Mouse (Mus musculus): ENCODE results near the gene Ufd1. TPM values are rescaled to one million over a fixed set of nuclear protein-coding genes. Genes with fewer than 3 reads are reported as not detected.

Ufd1 gene
- polyA plus RNA-seq, 1 experiment, result 75.6 TPM

DNA sequence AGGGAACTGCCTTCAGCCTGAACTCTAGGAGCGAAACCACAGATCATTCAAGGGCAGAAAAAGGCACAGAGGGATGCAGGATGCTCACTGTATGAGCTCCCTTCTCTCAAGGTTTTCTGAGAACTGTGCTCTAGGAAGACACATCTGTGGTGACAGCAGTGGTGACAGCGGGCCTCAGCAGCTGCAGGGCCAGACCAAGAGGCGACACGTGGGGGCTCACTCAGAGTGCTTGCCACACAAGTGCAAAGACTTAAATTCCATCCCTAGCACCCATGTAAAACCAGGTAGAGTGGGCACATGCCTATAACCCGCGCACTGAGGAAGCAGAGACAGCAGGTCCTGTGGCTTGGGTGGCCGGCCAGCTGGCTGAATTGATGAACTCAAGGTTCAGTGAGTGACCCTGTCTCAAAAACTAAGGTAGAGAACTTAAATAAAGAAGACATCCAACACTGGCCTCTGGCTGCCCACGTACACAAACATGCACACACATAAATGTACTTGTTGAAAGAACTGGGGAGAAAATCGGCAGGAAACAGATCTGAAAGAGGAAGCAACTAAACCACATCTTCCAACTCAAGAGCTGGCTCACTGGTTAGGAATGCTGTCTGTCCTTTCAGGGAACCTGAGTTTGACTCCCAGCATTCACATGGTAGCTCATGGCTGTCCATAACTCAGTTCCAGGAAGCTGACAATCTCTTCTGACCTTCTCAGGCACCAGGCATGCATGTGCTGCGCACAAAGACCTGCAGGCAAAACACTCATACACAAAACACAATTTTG is 22.8 kb upstream of the Ufd1 start:
- Histone ChIP-seq H3K27ac (replicated peaks; ENCODE audit: low read depth, low read length) (no peak overlapping the region), H3K4me1 (ENCODE audit: control insufficient read depth, insufficient read depth, insufficient read length, low read length) (no peaks in the 10 kb centered on the region), H3K4me3 (ENCODE audit: insufficient read depth, low read depth, low read length) (no peak overlapping the region)

DNA sequence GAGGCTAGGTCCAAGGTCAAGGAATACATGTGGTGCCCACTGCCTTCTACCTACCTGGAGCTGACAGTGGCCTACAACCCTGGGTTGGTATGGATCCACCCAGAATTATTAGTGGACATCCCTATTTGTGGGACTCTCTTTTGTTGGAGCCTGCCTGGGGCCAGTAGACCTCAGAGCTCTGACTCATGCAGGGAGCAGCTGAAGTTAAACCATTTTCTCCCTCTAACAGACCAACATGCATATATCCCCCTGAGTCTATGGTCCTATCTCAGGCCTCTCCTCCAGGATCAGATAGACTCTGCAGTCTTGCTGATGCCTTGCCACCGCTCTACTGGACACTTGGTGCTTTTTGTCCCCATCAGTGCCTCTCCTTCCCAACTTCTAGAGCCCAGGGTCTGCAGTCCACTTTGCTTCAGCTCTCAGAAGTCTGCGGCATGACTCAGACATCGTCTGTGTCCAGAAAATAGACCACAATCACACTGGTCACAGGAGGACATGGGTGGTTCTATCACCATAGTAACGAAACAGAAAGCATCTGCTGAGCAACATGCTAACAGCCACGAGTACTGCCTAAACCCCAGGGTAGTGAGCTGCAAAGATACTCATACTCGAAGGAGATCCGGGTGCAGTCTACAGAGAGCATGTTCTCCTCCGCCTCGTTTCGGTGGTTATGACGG is 16.2 kb upstream of the Ufd1 start:
- H3K27ac ChIP-seq (replicated peaks; ENCODE audit: low read depth, low read length), result no peak overlapping the region
- no peaks in the 10 kb centered on the region for H3K4me1 ChIP-seq (ENCODE audit: control insufficient read depth, insufficient read depth, insufficient read length, low read length)
- no peak overlapping the region for H3K4me3 ChIP-seq (ENCODE audit: insufficient read depth, low read depth, low read length)

DNA sequence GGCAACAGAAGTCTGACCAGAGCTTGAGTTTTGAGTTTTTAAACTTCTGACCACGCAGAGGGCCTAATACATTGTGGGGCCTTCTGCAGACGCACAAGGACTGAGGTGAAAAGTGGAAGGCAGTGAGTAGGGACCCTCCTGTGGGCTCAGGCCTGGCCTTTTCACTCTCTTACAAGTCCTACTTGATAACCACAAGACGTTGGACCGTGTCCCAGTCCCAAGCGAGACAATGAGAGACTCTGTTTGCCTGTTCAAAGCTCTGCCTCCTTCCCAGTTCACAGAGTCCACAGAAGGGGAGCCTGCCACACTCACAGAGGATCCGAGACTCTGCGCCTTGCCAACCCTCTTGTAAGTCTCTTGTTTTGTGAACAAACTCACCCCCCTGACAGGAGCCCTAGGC is 14.9 kb upstream of the Ufd1 start:
- no peak overlapping the region for H3K27ac ChIP-seq (replicated peaks; ENCODE audit: low read depth, low read length)
- no peaks in the 10 kb centered on the region for H3K4me1 ChIP-seq (ENCODE audit: control insufficient read depth, insufficient read depth, insufficient read length, low read length)
- H3K4me3 ChIP-seq (ENCODE audit: insufficient read depth, low read depth, low read length), result no peak overlapping the region

DNA sequence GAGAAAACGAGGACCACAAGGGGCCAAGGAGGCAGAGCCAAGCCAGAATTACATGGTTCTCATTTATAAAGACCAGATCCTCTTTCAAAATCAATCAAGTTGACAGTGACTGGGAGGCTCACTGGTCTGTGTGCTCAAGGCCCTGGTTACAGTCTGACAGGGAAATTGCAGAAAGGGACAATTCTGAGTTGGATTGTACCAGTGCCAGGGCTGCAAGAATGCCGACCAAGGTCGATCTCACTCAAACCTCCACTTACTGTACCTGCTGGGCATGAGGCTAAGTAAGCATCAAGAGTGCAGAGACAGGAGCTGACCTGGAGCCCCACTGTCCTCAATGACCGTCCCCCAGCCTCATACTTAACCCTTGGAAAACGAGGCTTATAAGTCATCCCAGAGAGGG is 13.4 kb upstream of the Ufd1 start:
- Histone ChIP-seq H3K27ac (replicated peaks; ENCODE audit: low read depth, low read length) (no peak overlapping the region), H3K4me1 (ENCODE audit: control insufficient read depth, insufficient read depth, insufficient read length, low read length) (no peaks in the 10 kb centered on the region), H3K4me3 (ENCODE audit: insufficient read depth, low read depth, low read length) (no peak overlapping the region)

DNA sequence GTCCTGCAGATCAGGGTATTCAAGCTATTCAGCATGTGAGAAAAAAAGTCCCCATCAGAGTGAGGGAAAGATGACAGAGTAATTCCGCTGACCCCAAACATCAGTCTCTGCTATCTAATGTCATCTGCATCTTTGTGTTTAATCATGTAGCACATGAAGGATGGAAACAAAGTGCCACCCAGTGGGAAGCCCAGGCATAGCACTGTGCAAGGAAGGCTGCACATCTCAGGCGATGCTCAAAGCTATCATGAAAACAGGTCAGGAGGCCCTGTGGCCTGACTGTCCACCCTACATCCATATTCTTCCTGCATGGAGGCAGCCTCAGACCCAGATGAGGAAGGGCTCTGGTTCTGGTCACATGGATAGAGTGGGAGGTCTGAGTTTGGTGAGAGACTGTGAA is 12.7 kb upstream of the Ufd1 start:
- Histone ChIP-seq H3K4me1 (ENCODE audit: control insufficient read depth, insufficient read depth, insufficient read length, low read length) (no peaks in the 10 kb centered on the region), H3K27ac (replicated peaks; ENCODE audit: low read depth, low read length) (no peak overlapping the region), H3K4me3 (ENCODE audit: insufficient read depth, low read depth, low read length) (no peak overlapping the region)

DNA sequence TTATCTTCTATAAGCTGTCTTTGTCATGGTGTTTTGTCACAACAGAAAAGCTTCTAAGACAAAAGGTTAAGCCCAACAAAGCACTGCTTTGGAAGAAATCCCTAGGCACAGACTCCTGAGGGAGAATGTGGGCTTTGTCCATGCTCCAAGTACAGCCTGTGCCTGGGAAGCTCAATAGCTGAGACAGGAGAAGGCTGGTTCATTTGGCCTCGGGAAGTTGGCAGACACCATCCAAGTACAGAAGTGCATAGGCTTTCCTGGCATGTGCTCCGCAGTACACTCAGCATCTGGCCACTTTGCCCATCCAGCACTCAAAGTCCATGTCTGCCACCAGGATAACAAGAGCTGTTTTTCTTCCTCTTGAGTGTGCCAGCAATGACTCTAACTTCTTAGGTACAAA is 5.8 kb upstream of the Ufd1 start:
- Histone ChIP-seq H3K4me1 (ENCODE audit: control insufficient read depth, insufficient read depth, insufficient read length, low read length) (no peaks in the 10 kb centered on the region), H3K4me3 (ENCODE audit: insufficient read depth, low read depth, low read length) (no peak overlapping the region), H3K27ac (replicated peaks; ENCODE audit: low read depth, low read length) (no peak overlapping the region)

DNA sequence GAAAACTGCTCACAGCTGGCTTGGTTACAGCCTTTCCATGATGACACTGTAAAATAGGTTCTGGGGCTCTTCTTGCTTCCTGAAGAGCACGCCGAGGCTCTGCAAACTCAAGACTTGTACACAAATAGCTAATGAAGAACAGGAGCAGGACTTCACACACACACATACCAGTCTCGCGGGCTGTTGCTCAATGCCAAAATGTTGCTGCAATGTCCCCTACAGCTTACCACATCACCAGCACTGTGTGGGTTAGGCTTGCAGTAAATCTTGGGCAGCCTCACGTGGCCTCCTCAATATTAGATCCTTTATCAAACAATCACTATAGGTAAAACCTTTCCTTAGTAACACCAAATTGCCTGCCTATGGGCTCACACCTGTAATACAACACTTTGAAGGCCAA is 2.6 kb upstream of the Ufd1 start:
- H3K4me3 ChIP-seq (ENCODE audit: insufficient read depth, low read depth, low read length), result no peak overlapping the region
- H3K27ac ChIP-seq (replicated peaks; ENCODE audit: low read depth, low read length), result no peak overlapping the region
- H3K4me1 ChIP-seq (ENCODE audit: control insufficient read depth, insufficient read depth, insufficient read length, low read length), result no peaks in the 10 kb centered on the region

DNA sequence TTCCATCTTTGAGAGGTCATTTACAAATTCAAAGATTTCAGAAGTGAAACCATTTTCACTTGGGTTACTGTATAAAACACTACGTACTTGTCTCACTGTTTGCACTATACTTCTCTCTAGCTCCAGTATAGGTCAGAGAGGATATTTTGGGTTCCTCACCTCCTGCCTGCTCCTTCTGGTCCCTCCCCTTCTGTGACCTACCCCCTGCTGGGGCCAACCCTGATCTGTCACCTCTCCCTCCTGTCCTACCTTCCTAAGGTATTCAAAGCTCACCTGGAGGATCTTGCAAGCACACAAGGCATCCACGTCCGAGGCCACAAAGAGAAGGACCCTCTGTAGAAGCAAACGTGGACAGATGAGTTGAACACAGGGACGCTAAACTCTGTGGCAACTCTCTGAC is 547 bp upstream of the Ufd1 start:
- Histone ChIP-seq H3K4me3 (ENCODE audit: insufficient read depth, low read depth, low read length) (peak overlapping the region; percentile 99), H3K4me1 (ENCODE audit: control insufficient read depth, insufficient read depth, insufficient read length, low read length) (no peaks in the 10 kb centered on the region), H3K27ac (replicated peaks; ENCODE audit: low read depth, low read length) (no peak overlapping the region)

DNA sequence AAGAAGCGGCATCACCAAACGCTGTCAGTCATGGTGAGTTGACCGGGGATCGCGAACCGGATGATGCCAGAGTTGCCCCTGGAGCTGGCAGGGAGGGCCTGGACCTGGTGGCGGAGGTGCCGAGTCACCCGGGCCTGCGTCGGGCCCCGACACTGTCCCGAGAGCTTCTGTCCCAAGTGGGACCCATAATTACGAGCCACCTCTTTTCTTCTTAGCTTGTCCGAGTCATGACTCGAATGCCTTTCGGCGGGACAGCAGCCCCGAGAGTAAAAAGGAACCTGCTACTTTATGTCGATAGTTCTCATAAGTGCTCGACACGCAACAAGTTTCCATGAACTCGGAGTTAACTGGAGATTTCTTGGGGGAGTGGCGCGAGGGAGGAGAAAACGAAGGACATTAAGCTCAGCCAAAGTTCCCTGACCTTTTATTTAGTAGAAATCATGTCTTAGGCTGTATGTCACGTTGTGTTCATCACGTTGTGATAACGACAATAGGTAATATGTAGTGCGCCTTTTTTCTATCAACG is 869 bp downstream of the Ufd1 start:
- no peaks in the 10 kb centered on the region for H3K4me1 ChIP-seq (ENCODE audit: control insufficient read depth, insufficient read depth, insufficient read length, low read length)
- peak overlapping the region; percentile 99 for H3K4me3 ChIP-seq (ENCODE audit: insufficient read depth, low read depth, low read length)
- peak overlapping the region; percentile 97 for H3K27ac ChIP-seq (replicated peaks; ENCODE audit: low read depth, low read length)

DNA sequence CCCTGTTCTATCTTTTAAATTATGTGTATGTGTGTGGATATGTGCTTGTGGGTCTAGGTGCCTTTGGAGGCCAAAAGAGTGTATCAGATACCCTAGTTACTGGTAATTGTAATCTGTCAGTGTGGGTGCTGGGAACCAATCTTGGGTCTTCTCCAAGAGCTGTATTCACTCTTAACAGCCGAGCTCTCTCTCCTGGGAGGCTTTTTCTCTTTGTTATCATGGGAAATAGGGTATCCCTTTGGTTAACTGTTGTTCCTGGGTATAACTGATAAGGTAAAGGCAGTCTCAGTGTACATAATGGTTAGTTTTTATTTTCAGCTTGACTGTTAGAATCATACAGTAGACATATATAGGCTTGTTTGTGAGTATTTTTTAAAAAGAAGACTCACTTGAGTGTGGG is 10.8 kb downstream of the Ufd1 start:
- Histone ChIP-seq H3K27ac (replicated peaks; ENCODE audit: low read depth, low read length) (no peak overlapping the region), H3K4me1 (ENCODE audit: control insufficient read depth, insufficient read depth, insufficient read length, low read length) (no peaks in the 10 kb centered on the region), H3K4me3 (ENCODE audit: insufficient read depth, low read depth, low read length) (no peak overlapping the region)

DNA sequence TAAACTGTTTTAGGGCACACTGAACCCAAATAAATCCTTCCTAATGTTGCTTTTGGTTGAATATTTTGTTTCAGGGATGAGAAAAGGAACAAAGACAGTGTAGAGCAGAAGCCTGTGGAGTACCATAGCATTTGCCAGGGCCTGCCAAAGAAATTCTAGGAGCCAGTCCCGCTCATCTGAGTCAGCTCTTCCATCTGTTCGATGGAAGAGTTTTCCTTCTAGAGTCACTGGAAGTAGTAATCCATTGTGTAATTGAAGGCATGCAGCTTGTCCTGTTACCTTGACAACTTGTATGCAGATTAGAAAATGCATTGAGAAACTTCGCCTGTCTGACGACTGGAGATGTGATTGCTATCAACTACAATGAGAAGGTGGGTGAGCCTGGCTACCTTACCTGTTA is 11.3 kb downstream of the Ufd1 start:
- H3K4me1 ChIP-seq (ENCODE audit: control insufficient read depth, insufficient read depth, insufficient read length, low read length), result no peaks in the 10 kb centered on the region
- H3K27ac ChIP-seq (replicated peaks; ENCODE audit: low read depth, low read length), result no peak overlapping the region
- H3K4me3 ChIP-seq (ENCODE audit: insufficient read depth, low read depth, low read length), result no peak overlapping the region

DNA sequence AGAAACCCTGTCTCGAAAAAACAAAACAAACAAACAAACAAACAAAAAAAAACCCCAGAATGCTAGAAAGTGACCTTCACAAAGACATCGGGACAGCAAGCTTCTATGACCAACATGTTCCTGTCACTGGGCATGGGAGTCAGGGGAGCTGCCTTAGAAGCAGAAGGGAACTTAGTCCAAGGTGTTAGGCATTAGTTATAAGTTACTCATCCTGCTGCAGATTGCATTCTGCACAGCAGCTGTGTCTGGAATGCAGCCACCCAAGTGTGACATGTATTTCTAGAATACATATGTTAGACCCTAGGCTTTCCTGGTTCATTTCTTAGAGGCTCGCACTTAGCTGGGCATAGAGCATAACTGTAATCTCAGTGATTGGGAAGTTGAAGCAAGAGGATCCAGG is 17.1 kb downstream of the Ufd1 start:
- Histone ChIP-seq H3K4me1 (ENCODE audit: control insufficient read depth, insufficient read depth, insufficient read length, low read length) (no peaks in the 10 kb centered on the region), H3K4me3 (ENCODE audit: insufficient read depth, low read depth, low read length) (no peak overlapping the region)

DNA sequence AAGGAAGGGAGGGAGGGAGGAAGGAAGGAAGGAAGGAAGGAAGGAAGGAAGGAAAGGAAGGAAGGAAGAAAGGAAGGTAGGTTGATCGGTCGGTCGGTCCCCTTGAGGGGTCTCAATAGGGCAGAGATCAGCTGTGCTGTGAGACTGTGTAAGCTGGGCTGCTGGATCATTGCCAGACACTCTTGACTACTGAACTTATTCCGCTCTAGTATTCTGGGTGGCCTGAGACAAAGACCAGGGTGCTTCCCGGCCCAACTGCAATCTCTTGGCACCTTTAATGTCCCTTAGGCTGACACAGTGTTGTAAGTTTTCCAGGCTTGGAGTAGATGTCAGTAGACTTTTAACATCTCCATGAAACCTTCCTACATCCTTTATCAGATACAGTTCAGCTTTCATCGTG is 17.5 kb downstream of the Ufd1 start:
- Histone ChIP-seq H3K27ac (replicated peaks; ENCODE audit: low read depth, low read length) (no peak overlapping the region), H3K4me3 (ENCODE audit: insufficient read depth, low read depth, low read length) (no peak overlapping the region), H3K4me1 (ENCODE audit: control insufficient read depth, insufficient read depth, insufficient read length, low read length) (no peaks in the 10 kb centered on the region)

More for the DNA sequence above, 17.1 kb downstream of the Ufd1 start:
- H3K27ac ChIP-seq (replicated peaks; ENCODE audit: low read depth, low read length), result no peak overlapping the region

DNA sequence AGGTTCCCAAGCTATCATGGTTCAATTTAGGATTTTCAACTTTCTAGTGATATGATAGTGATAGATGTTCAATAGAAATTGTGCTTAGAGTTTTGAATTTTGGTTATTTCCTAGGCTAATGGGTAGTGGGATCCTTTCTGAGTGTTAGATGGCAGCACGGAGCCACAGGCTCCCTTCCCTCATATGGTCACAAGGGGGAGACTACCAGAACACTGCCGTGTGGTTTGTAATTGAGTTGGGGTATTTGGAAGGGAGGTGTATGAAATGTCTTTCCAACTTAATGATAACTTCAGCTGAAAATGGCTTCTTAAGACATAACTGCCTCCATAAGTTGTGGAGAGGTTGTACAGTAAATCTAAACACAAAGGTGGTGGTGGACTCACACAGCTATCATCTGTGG is 21.9 kb downstream of the Ufd1 start:
- no peak overlapping the region for H3K27ac ChIP-seq (replicated peaks; ENCODE audit: low read depth, low read length)
- H3K4me1 ChIP-seq (ENCODE audit: control insufficient read depth, insufficient read depth, insufficient read length, low read length), result no peaks in the 10 kb centered on the region
- no peak overlapping the region for H3K4me3 ChIP-seq (ENCODE audit: insufficient read depth, low read depth, low read length)

DNA sequence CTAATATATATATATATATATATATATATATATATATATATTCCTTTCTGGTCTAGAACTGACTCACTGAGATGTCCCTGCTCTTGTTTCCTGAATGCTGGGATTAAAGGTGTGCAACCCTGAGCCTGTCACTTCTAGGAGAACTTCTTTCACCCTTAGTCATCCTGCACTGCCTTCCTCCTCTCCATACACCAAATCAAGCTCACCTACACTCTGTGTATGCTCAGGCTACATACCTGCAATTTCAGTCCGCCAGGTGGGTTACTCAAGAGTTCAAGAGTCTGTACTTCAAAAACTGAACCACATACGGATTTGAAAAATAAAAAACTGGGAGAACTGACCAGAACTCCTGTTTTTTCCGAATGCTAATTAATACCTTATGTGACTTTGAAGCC is 24.5 kb downstream of the Ufd1 start:
- H3K27ac ChIP-seq (replicated peaks; ENCODE audit: low read depth, low read length), result no peak overlapping the region
- no peaks in the 10 kb centered on the region for H3K4me1 ChIP-seq (ENCODE audit: control insufficient read depth, insufficient read depth, insufficient read length, low read length)
- H3K4me3 ChIP-seq (ENCODE audit: insufficient read depth, low read depth, low read length), result peak overlapping the region; percentile 94; the same call in 1 of the 2 replicates
